Mouse (Mus musculus): ENCODE measurements around the gene Mettl7a1. TPM values are rescaled to one million over a fixed set of nuclear protein-coding genes. Genes with fewer than 3 reads are reported as not detected.
"Not testable (repeated sequence)": the region's sequence is repeated elsewhere in the genome, so short reads cannot be mapped to it uniquely, and the experiment has no call there.

Mettl7a1 gene
- polyA plus RNA-seq, 1 experiment from 2014 or later, result 4.4 TPM

DNA sequence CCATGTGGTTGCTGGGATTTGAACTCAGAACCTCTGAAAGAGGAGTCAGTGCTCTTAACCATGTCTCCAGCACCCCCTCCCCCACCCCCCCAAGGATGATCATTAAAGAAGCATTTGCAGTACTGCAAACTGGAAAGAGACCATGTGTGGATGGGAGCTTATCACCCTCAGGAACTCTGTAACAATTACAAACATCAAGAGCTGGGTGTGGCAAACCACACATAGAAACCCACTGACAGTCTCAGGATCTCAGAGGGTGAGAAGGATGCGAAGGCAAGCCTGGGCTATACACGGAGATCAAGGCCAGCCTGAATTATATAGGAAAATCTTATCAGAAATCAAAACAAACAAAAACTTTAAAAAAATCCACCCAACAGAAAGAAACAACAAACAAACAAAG lies 2.3 kb downstream of the Mettl7a1 start:
- no peak overlapping the region for H3K9ac ChIP-seq
- WGBS, result 89% methylated on average over 2 of the region's 2 CpGs
- no peak overlapping the region for H3K4me2 ChIP-seq
- peaks cover 15% of the 10 kb centered on the region; the same call in 1 of the 2 replicates for H3K4me1 ChIP-seq
- no peak for ATAC-seq (ENCODE audit: low FRiP score)
- no peaks in the 10 kb centered on the region for H3K27me3 ChIP-seq
- no peaks in the 10 kb centered on the region for H3K9me3 ChIP-seq
- H3K27ac ChIP-seq, result no peak overlapping the region
- no peak overlapping the region for H3K4me3 ChIP-seq (replicated peaks)
- H3K36me3 ChIP-seq (replicated peaks), result no peaks in the 10 kb centered on the region

DNA sequence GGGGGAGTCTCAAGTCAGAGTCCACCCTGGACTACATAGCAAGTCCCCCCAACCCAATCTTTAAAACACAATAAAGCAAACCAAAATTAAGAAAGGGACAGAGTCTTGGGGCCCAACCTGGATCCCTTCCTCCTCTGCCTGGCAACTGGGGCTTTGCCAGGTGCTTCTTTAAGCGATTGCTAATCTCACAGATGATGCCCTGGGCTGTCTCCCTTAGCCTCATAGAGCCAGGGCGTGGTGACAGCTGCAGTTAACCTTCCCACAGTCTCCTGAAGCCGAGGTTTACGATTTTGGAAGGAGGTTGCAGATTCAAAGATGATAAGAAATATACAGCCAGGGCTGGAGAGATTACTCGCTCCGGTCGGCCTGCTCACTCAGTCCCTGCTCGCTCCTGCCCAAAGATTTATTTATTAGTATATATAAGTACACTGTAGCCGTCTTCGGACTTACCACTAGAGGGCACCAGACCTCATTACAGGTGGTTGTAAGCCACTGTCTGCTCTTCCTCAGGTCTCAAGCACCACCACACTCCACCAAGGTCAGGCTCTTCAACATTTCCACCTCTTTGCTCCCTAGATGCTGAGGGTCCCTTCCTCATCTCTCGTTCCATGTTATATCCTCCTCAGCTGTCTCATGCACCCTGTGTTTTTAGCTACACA lies 3.6 kb downstream of the Mettl7a1 start:
- H3K9me3 ChIP-seq; H3K27me3 ChIP-seq; H3K27ac ChIP-seq; H3K4me3 ChIP-seq (replicated peaks); H3K9ac ChIP-seq; ATAC-seq (ENCODE audit: low FRiP score); H3K36me3 ChIP-seq (replicated peaks); H3K4me2 ChIP-seq: not testable (repeated sequence)
- peaks cover 15% of the 10 kb centered on the region; the same call in 1 of the 2 replicates for H3K4me1 ChIP-seq
- WGBS, result 48% methylated on average over 11 of the region's 11 CpGs

GRCm38 (mm10) chr15:100312346-100312745 lies 8.4 kb downstream of the Mettl7a1 start:
- ATAC-seq (ENCODE audit: low FRiP score), result no peak
- Histone ChIP-seq H3K4me3 (replicated peaks) (no peak overlapping the region), H3K9me3 (no peaks in the 10 kb centered on the region), H3K4me1 (no peaks in the 10 kb centered on the region), H3K9ac (no peak overlapping the region), H3K27ac (no peak overlapping the region), H3K27me3 (no peaks in the 10 kb centered on the region), H3K4me2 (no peak overlapping the region), H3K36me3 (replicated peaks) (0 out of 2 replicates have a peak, but pooled peaks cover 3% of the 10 kb centered on the region)
- 94% methylated on average over 2 of the region's 2 CpGs for WGBS

DNA sequence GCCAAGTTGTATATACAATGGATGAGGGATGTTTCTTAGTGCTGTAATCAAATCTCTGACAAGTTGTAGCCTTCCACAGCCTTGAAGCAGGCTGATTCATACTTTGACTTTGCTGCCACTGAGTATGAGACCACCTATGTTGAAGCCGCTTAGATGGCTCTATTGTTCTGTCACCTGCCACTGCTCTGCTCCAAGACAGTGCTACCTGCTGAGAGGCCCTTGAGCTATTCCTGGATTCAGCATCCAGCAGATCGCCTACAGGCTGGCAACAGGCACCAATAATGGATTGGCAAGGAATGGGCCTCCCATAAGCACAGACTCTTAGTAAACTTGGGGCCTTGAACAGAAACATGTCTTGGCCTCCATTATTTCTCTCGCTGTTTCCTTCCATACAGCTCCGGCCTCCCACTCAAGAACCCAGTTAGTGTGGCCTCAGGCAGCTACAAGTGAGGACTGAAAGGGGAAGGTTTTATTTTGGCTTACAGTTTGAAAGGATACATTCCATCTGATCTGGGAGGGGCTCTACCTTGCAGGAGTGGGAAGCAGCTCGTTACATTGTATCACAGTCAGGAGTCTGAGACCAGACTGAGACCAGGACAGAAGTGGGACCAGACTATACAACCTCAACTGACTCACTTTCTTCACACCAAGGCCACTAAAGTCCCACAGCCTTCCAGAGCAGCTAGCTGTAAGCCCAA lies 10.7 kb downstream of the Mettl7a1 start:
- 0 out of 2 replicates have a peak, but pooled peaks cover 3% of the 10 kb centered on the region for H3K36me3 ChIP-seq (replicated peaks)
- no peak overlapping the region for H3K27ac ChIP-seq
- H3K9ac ChIP-seq, result no peak overlapping the region
- no peak overlapping the region for H3K4me2 ChIP-seq
- H3K4me1 ChIP-seq, result no peaks in the 10 kb centered on the region
- WGBS, result 93% methylated on average over 5 of the region's 5 CpGs
- H3K4me3 ChIP-seq (replicated peaks), result no peak overlapping the region
- H3K27me3 ChIP-seq, result no peaks in the 10 kb centered on the region
- ATAC-seq (ENCODE audit: low FRiP score), result no peak
- no peaks in the 10 kb centered on the region for H3K9me3 ChIP-seq

DNA sequence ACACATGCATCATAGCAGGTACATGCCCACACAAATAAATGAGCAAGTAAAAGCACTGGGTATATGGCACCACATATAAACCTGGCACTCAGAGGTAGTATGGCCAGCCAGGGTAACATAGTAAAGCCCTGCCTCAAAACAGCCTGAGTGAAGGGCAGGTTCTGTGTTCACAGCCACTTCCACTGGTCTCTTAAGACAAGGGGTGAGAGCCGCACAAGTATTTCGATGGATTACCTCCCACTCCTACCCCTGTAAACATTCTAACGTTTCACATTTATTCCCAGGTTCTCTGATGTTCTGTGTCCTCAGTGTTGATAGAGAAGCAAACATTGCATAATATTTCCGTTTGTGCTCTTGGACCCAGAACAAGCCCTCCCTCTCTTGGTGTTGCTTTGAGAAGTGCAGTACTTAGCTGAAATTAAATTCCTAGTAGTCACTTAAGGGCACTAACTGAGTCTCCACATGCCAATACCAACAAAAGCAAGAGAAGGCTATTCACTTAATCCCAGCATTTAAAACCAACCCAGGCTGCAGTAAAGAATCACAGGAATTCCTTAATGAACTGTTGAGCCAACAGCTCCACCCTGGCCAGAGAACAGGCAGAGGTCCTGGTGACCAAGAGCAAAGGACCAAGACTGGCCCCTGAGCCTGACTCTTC lies 14.2 kb downstream of the Mettl7a1 start:
- not testable (repeated sequence) for H3K27ac ChIP-seq; ATAC-seq (ENCODE audit: low FRiP score); H3K9me3 ChIP-seq; H3K36me3 ChIP-seq (replicated peaks); H3K4me3 ChIP-seq (replicated peaks); H3K4me2 ChIP-seq; H3K9ac ChIP-seq; H3K27me3 ChIP-seq; H3K4me1 ChIP-seq
- 51% methylated on average over 4 of the region's 4 CpGs for WGBS

- no peak for ATAC-seq (ENCODE audit: low FRiP score)
- Histone ChIP-seq H3K4me1 (no peaks in the 10 kb centered on the region), H3K9ac (no peak overlapping the region), H3K27me3 (no peaks in the 10 kb centered on the region), H3K27ac (no peak overlapping the region), H3K4me3 (replicated peaks) (no peak overlapping the region), H3K36me3 (replicated peaks) (no peaks in the 10 kb centered on the region), H3K4me2 (no peak overlapping the region), H3K9me3 (no peaks in the 10 kb centered on the region)
- 80% methylated on average over 1 of the region's 1 CpGs for WGBS
Measured at GRCm38 (mm10) chr15:100319884-100320283, 15.9 kb downstream of the Mettl7a1 start.

GRCm38 (mm10) chr15:100320295-100320905 lies 16.5 kb downstream of the Mettl7a1 start:
- Histone ChIP-seq H3K27ac (no peak overlapping the region), H3K9me3 (no peaks in the 10 kb centered on the region), H3K4me3 (replicated peaks) (no peak overlapping the region), H3K4me1 (no peaks in the 10 kb centered on the region), H3K9ac (no peak overlapping the region), H3K27me3 (no peaks in the 10 kb centered on the region), H3K36me3 (replicated peaks) (no peaks in the 10 kb centered on the region), H3K4me2 (no peak overlapping the region)
- 83% methylated on average over 9 of the region's 9 CpGs for WGBS
- no peak for ATAC-seq (ENCODE audit: low FRiP score)

GRCm38 (mm10) chr15:100321134-100321533 lies 17.2 kb downstream of the Mettl7a1 start:
- WGBS, result 61% methylated on average over 5 of the region's 5 CpGs
- Histone ChIP-seq H3K27me3 (no peaks in the 10 kb centered on the region), H3K9ac (no peak overlapping the region), H3K36me3 (replicated peaks) (no peaks in the 10 kb centered on the region), H3K4me2 (no peak overlapping the region), H3K4me1 (no peaks in the 10 kb centered on the region), H3K9me3 (no peaks in the 10 kb centered on the region), H3K4me3 (replicated peaks) (no peak overlapping the region), H3K27ac (no peak overlapping the region)
- no peak for ATAC-seq (ENCODE audit: low FRiP score)

DNA sequence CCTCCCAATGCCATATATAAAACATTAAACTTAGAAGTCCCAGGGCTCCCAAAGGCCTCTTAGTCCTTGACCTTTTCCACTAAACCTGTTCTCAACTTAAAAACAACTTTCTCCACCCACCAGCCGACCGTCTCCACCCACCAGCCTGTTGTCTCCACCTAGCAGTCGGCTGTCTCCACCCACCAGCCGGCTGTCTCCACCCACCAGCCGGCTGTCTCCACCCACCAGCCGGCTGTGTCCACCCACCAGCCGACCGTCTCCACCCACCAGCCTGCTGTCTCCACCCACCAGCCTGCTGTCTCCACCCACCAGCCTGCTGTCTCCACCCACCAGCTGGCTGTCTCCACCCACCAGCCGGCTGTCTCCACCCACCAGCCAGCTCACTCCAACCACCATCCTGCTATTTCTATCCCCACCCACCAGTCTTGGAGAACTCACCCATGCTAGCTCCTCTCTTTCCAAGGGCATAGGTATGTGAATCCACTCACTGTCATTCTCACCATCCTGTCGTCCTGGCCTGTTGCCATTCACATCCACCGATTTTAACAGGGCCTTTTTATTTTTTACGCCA lies 20.2 kb downstream of the Mettl7a1 start:
- Histone ChIP-seq H3K27ac (no peak overlapping the region), H3K4me1 (no peaks in the 10 kb centered on the region), H3K9ac (no peak overlapping the region), H3K4me2 (no peak overlapping the region), H3K36me3 (replicated peaks) (no peaks in the 10 kb centered on the region), H3K9me3 (no peaks in the 10 kb centered on the region), H3K27me3 (no peaks in the 10 kb centered on the region), H3K4me3 (replicated peaks) (no peak overlapping the region)
- no peak for ATAC-seq (ENCODE audit: low FRiP score)
- WGBS, result 88% methylated on average over 12 of the region's 12 CpGs

- Histone ChIP-seq H3K4me1 (no peaks in the 10 kb centered on the region), H3K36me3 (replicated peaks) (no peaks in the 10 kb centered on the region), H3K4me3 (replicated peaks) (no peak overlapping the region), H3K9ac (no peak overlapping the region), H3K4me2 (no peak overlapping the region), H3K27ac (no peak overlapping the region), H3K27me3 (no peaks in the 10 kb centered on the region), H3K9me3 (no peaks in the 10 kb centered on the region)
- WGBS, result 90% methylated on average over 3 of the region's 3 CpGs
- ATAC-seq (ENCODE audit: low FRiP score), result no peak
Measured at GRCm38 (mm10) chr15:100325235-100325634, 21.3 kb downstream of the Mettl7a1 start.

DNA sequence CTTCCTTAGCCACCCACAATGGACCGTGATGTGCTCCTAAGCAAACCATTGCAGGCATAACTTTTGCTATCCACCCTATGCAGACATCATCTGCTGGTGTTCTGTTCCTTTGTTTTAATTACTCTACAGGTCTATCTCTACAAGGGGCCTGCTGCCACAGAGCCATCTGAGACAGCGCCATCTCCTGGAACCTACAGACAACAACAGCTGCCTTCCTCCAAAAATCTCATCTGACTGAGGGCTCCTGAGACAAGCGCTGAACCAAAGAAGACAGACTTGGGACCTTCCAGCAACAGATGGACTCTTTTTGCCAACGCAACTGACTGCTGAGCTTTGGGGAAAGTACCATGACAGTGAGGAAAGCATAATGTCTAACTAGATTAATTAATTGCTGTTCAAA lies 24.1 kb downstream of the Mettl7a1 start:
- not testable (repeated sequence) for H3K27me3 ChIP-seq; H3K9me3 ChIP-seq; H3K27ac ChIP-seq; H3K9ac ChIP-seq; H3K36me3 ChIP-seq (replicated peaks); ATAC-seq (ENCODE audit: low FRiP score); H3K4me1 ChIP-seq; H3K4me2 ChIP-seq; H3K4me3 ChIP-seq (replicated peaks)
- 75% methylated on average over 4 of the region's 4 CpGs for WGBS

DNA sequence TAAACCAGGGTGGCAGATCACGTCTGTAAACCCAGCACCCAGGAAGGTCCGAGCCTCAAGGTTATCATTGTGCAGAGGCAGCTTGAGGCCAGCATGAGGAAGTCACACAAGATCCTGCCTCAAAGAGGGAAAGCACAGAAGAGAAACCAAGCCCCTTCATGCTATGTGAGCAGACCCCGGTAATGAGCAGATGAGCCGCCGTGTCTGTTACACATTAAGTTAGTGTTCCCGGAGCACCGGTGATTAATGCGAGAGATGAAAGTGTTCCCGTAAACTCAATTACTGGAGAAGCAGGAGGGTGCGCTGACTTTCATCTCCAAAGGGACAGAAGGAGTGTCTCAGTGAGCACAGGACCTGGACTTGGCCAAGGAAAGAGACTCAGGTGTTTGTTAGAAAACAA lies 25.4 kb downstream of the Mettl7a1 start:
- not testable (repeated sequence) for H3K9me3 ChIP-seq; H3K4me1 ChIP-seq; H3K4me2 ChIP-seq; H3K9ac ChIP-seq; H3K27ac ChIP-seq; H3K27me3 ChIP-seq; ATAC-seq (ENCODE audit: low FRiP score); H3K36me3 ChIP-seq (replicated peaks); H3K4me3 ChIP-seq (replicated peaks)
- 72% methylated on average over 10 of the region's 10 CpGs for WGBS
